Mouse (Mus musculus): ENCODE results near the gene Sf3b3. TPM values are rescaled to one million over a fixed set of nuclear protein-coding genes. Genes with fewer than 3 reads are reported as not detected.
"Not testable (repeated sequence)": the region's sequence is repeated elsewhere in the genome, so short reads cannot be mapped to it uniquely, and the experiment has no call there.

The Sf3b3 gene
- 10 to 100 TPM; 56.3 to 63.0 TPM for total RNA-seq (2021)
- long read RNA-seq, experiment 1, full-length matches to known transcripts, result 78 of 103 reads
- long read RNA-seq, experiment 1, partial matches to known transcripts, result 9 of 103 reads
- long read RNA-seq, experiment 1, other reads (novel, unspliced or antisense), result 16 of 103 reads
- long read RNA-seq, experiment 2, full-length matches to known transcripts, result 83 of 113 reads
- long read RNA-seq, experiment 2, partial matches to known transcripts, result 6 of 113 reads
- long read RNA-seq, experiment 2, other reads (novel, unspliced or antisense), result 24 of 113 reads

GRCm38 (mm10) chr8:110846405-110847170, at the start of gene Sf3b3, which contains the start of gene Cog4:
Gene Sf3b3 (minus strand): TSS chr8:110846787.
Gene Cog4 (plus strand): TSS chr8:110846600.
- DNase-seq (ENCODE audit: low spot score in 2 of 2), result peak; percentile 74 to 85

- no peak for DNase-seq (ENCODE audit: low spot score in 2 of 2)
These were observed 49.2 kb upstream of the Sf3b3 start for GRCm38 (mm10) chr8:110895812-110896211.

GRCm38 (mm10) chr8:110895254-110895653, 48.7 kb upstream of the Sf3b3 start:
- no peak for DNase-seq (ENCODE audit: low spot score in 2 of 2)

GRCm38 (mm10) chr8:110894851-110895250, 48.3 kb upstream of the Sf3b3 start:
- DNase-seq (ENCODE audit: low spot score in 2 of 2), result no peak

- DNase-seq (ENCODE audit: low spot score in 2 of 2), result no peak
These were observed 46.3 kb upstream of the Sf3b3 start for GRCm38 (mm10) chr8:110892913-110893312.

GRCm38 (mm10) chr8:110892040-110892439, 45.5 kb upstream of the Sf3b3 start:
- no peak for DNase-seq (ENCODE audit: low spot score in 2 of 2)

- DNase-seq (ENCODE audit: low spot score in 2 of 2), result no peak
These were observed 43.4 kb upstream of the Sf3b3 start for GRCm38 (mm10) chr8:110889904-110890470.

GRCm38 (mm10) chr8:110888860-110889259, 42.3 kb upstream of the Sf3b3 start:
- peak in 1 of 2 experiments; percentile 53 for DNase-seq (ENCODE audit: low spot score in 2 of 2)

- no peak for DNase-seq (ENCODE audit: low spot score in 2 of 2)
These were observed 41.9 kb upstream of the Sf3b3 start for GRCm38 (mm10) chr8:110888441-110888840.

- no peak for DNase-seq (ENCODE audit: low spot score in 2 of 2)
These were observed 41.0 kb upstream of the Sf3b3 start for GRCm38 (mm10) chr8:110887551-110887950.

- no peak for DNase-seq (ENCODE audit: low spot score in 2 of 2)
These were observed 40.0 kb upstream of the Sf3b3 start for GRCm38 (mm10) chr8:110886634-110887033.

- no peak for DNase-seq (ENCODE audit: low spot score in 2 of 2)
These were observed 37.2 kb upstream of the Sf3b3 start for GRCm38 (mm10) chr8:110883824-110884223.

GRCm38 (mm10) chr8:110881741-110882310, 35.2 kb upstream of the Sf3b3 start:
- DNase-seq (ENCODE audit: low spot score in 2 of 2), result no peak

GRCm38 (mm10) chr8:110877862-110878261, 31.3 kb upstream of the Sf3b3 start:
- DNase-seq (ENCODE audit: low spot score in 2 of 2), result no peak

- DNase-seq (ENCODE audit: low spot score in 2 of 2), result no peak
These were observed 23.9 kb upstream of the Sf3b3 start for GRCm38 (mm10) chr8:110870501-110870900.

GRCm38 (mm10) chr8:110861347-110862025, 14.9 kb upstream of the Sf3b3 start:
- not testable (repeated sequence) for DNase-seq (ENCODE audit: low spot score in 2 of 2)

GRCm38 (mm10) chr8:110859651-110860501, 13.3 kb upstream of the Sf3b3 start:
- DNase-seq (ENCODE audit: low spot score in 2 of 2), result no peak

- DNase-seq (ENCODE audit: low spot score in 2 of 2), result no peak
These were observed 10.3 kb upstream of the Sf3b3 start for GRCm38 (mm10) chr8:110856760-110857461.

- not testable (repeated sequence) for DNase-seq (ENCODE audit: low spot score in 2 of 2)
These were observed 9.5 kb upstream of the Sf3b3 start for GRCm38 (mm10) chr8:110856073-110856472.

GRCm38 (mm10) chr8:110851186-110851585, 4.6 kb upstream of the Sf3b3 start:
- DNase-seq (ENCODE audit: low spot score in 2 of 2), result no peak

All from gastrocnemius, postnatal 4 days (tissue).